Mouse (Mus musculus) MN1 (cell line): ENCODE measurements around the gene Cdc25b.
"Not testable (repeated sequence)": the region's sequence is repeated elsewhere in the genome, so short reads cannot be mapped to it uniquely, and the experiment has no call there.

Experiments
- DNase-seq: peaks from one replicate; pipeline ENCODE4 v3.0.0-alpha.2; 2016; ENCODE audit warnings: low spot score

Gene Cdc25b

DNA sequence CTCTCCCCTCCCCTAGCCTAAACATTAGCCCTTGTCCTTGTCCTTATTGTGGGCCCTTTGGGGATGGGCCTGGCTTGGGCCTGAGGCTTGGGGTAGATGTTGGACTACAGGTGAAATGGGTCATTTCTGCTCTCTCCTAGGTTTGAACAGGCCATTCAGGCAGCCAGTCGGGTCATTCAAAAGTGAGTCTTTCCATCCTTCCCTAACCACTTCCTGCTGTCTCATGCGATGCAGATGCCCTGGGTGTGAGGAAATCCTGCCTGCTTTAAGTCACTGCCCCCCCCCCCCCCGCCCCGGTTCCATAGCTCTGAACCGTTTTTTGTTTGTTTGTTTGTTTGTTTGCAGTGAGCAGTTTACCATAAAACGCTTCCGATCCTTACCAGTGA lies 4.2 kb downstream of the Cdc25b start:
- no peak for DNase-seq

DNA sequence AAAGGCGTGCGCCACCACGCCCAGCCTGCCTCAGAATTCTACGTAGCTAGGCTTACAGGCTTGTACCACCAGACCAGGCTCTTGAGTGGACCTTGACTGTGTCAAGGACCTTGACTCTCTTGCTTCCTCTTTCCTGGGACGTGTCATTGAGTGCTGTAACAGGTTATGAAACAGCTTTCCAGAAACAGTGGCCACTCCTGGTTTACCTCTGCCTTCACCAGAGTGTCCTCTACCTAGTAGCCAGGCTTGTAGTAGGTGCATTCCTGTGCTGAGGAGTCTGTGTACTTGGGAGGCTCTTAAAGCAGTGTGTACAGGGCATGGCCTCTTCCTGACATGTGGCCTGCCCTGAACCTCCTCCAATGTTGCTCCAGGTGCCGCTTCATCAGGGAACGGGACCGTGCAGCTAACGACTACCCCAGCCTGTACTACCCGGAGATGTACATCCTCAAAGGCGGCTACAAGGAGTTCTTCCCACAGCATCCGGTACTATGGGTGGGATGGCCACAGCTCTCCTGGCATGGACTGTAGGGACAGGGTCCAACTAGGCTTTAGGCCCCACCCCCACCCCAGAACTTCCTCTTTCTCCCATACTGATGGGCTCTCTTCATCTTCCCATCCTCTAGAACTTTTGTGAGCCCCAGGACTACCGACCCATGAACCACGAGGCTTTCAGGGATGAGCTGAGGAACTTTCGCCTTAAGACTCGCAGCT lies 10.0 kb downstream of the Cdc25b start:
- no peak for DNase-seq

DNA sequence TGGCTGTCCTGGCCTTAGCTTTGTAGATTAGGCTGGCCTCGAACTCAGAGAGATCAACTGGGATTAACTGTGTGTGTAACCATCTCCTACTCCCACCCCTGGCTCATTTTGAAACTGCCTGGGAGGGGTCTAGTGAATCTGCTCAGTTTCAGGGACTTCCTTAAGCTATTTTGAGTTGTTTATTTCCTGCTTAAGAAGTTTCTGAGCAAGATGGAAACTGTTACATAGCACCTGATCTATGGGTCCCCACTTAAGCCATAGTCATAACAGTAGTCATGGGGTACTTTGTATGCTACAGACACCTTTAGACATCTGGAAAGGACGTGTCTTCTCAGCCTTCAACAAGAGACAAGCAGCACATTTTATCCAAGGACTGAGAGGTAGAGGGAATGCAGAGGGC lies 14.0 kb downstream of the Cdc25b start:
- DNase-seq = no peak

DNA sequence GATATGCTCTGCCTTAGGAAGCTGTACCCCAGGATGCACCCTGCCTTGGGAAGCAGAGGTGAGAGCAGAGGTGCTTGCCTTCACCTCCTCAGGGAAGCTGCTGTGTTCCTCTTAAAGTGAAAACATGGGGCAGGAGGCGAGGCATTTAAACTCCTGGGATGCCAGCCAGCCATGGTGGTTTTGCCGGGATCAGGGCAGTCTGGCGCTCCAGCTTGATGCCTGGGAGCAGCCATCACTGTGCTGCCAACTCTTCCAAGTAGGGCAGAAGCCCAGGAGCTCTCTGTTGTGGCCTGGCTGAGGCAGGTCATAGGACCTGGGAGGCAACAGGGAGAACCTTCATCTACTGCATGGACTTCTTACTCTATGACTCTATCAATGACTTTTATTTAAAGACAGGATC lies 14.5 kb downstream of the Cdc25b start:
- DNase-seq = no peak

DNA sequence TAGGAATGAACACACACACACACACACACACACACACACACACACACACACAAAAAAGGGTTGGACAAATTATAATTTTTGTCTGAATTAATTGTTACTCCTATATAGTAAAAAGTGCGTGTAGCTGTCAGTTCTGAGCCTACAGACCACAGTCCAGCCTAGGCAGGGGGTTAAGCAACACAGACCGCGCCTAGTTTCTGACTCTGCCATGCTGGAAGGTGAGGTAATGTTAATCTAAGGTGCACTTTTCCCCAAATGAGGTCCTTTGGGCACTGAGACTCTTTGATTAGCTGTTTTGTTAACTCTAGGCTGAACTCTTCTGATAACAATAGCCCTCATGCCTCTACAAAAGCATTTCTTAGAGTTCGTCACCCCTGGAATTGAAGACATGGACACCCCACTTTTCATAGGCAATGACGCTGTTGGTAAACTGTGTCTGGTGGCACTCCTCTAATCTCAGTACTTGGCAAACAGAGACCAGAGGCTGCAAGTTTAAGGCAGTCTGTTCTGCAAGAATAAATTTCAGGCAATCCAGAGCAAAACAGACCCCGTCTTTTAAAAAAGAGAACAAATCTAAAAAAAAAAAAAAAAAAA lies 17.2 kb downstream of the Cdc25b start:
- DNase-seq = peak; percentile 19

DNA sequence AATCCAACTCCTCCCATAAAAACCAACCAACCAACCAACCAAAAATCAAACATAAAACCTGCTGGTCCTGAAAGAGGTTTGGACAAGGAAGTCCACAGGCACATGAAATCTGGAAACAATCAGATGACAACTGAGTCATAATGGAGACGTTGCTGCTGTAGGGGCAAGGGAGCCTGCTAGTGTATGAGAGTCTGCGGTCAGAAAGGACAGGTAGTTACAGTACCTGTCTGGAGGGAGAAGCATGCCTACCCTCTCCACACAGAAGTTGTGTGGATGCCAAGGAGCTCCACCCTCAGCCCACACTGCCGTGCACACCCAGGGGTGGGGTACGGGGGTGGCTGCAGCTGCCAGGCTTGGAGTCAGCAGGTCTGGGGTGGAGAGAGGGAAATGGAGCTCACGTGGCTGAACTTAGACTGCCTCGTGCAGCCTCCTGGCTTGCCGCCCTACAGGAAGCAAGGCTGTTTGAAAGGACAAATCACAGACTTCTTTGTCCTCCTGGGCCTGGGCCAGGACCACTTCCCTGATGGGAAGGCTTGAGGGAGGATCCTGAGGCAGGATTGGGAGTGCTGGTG lies 17.7 kb downstream of the Cdc25b start:
- DNase-seq = peak; percentile 90

DNA sequence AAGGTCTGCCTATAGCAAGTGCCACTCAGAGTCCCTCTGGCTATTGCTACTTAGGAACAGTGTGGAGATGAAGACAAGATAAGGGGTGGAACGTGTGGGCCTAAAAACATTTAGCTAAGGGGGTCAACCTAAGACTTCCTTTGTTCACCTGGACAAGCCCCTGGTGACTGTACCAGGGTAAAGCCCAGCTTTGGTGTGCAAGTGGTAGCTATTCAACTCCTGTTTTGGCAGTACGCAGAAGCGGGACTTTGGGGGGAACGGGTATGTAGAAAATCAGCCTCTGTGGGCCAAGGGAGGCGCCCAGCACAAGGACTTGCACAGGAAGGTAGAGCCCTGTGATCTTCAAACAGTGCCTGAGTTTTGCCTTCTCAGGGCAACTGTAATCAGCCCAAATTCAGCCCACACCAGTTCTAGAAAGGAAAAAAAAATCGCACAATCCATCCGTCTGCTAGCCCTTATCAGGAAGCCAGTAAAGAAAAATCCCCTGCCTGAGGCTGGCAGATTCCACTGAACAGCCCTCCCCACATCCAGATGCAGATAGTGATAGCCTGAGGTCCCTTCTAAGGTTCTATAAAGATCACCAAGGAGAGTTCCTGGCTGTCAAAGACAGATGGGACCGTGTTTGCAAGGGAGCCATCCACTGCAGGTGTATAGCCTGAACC lies 18.9 kb downstream of the Cdc25b start:
- DNase-seq = no peak

DNA sequence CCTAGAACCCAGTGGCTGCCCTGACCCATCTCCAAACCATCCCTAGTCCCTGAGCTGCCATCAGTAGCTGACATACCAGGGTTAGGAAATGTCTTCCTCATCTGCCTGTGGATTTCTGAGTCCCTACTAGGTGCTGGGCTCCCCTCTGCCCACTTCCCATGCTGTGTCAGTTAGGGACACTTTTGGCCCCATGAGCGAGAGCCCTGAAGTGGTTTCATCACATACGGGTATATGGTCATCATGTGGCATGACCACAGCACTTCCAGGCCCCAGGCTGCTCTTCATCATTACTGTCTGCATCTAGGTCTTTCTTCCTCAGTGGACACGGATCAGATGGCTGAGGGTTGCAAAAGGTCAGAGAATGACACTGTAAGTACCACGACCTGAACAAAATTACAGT lies 20.0 kb downstream of the Cdc25b start, which contains the start of gene Ap5s1:
Ap5s1 (plus strand) TSS at position 301 of the 400 bp plus-strand sequence.
- no peak for DNase-seq

DNA sequence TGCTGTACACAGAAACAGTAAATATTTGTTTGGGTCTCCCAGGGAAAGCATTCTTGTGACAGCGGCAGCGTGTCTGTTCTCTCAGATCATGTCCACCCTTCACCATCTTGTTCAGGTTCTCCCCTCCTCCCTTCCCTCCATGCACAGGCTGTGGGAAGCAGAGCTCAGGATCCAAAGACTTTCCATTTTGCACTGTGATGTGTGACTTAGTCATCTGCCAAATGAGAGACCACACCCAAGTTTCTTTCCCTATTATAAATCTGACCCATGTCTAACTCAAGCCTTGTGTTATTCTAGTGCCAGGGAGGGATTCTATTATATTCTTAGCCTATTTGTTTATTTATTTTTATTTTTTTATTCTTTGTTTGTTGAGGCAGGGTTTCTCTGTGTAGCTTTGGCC lies 21.6 kb downstream of the Cdc25b start:
- no peak for DNase-seq

DNA sequence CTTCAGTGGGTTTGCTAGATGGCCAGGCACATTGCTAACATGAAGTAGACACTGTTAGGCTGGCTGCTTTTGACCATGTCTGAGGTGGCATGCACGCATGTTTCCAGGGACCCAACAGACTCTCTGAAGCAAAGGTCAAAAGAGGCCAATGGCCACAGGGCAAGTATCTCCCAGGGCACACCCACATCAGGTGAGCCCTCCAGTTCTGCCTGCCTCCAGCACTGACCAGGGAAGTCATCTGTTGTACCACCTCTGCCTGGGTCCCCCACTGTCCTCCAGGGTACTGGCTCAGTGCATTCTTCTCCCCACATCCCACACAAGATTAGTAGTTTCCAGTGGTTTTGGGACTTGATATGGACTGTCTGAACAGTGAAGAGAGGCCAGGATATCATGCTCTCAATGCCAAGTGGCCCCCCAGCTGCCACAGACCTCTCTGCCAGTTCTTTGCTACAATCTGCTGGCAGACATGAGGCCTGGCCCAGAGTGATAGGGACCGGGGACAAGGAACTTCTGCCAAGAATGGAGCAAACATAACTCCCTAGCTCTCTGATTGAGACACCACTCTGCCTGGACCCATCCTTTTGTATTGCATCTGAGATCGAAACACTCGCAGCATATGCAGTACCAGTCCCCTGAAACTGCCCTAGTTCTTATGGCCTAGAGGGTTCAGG lies 22.5 kb downstream of the Cdc25b start:
- DNase-seq = no peak

DNA sequence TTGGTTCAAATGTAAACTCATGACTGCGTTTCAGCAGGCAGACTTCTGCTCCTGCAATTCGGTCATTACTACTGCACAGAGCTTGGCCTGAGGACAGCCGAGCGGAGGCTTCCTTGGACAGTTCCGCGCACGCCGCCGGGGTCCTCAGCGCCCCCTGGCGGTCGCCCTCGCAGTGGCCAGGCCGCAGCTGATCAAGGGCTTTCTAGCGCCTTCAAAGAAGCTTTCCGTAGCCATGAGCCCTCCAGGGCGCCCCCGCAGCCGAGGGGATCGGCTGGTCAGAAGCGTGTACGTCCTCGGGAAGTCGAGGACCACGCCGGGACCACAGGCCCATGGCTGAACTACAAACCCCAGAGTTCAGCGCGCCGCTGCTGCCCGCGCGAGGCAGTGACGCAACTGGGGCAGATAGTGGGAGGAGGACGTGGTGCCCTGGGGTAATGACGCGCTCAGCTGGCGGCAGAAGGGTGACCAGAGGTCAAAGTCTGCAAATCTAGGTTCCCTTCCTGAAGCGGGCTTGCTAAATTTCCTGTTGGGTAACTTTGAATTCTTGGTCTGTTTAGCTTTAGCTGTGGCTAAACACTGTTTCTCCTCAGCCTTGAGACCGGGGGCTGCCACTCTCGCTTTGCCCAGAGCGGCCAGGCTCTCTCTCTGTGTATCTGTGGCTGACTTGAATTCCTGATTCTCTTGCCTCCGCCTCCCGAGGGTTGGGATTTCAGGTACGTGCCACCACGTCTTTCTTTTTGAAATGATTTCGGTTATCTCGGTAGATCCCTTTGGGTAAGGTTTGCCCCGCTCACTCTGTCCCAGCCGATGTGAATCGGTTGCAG lies 23.4 kb downstream of the Cdc25b start:
- peak; percentile 94 for DNase-seq

DNA sequence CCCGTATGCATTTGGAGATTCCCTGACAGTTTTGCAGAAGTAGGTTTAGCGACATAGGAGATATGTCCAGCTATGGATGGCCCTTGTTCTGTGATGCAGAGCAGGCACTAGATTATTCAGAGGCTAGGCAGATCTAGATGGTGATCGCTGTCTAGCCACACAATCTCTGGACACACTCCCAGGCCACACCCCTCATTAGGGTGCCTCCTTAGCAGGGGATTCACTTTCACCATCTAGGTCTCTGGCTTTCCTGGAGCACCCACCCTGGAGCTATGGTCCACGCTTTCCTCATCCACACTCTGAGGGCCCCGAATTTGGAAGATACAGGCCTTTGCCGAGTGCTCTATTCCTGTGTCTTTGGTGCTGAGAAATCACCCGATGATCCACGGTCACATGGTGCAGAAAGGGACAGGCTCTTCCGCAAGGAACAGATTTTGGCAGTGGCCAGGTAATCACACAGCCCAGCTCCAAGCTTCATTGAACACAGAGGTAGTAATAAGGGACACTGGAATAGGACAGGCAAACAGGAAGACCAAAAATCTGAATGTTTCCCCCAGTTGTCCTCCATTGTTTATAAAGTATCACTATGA lies 24.4 kb downstream of the Cdc25b start:
- DNase-seq = peak; percentile 13

DNA sequence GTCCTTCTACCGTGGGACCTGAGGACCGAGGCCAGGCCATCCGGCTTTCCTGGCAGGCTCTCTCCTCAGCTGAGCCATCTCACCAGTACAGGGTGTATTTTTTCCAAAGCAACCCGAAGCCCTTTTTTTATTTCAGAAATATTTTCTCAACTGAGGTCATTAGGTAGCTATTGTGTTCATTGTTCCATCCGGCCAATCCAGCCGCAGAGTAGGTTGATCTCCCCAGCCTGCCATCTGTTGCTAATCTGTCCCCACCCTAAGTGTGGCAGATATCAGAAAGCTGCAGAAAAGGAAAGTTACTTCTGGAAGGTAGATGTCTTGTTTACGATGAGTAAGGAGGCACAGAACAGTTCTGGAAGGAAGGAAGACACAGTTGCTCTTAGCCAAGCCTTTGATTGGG lies 27.0 kb downstream of the Cdc25b start:
- DNase-seq = no peak

DNA sequence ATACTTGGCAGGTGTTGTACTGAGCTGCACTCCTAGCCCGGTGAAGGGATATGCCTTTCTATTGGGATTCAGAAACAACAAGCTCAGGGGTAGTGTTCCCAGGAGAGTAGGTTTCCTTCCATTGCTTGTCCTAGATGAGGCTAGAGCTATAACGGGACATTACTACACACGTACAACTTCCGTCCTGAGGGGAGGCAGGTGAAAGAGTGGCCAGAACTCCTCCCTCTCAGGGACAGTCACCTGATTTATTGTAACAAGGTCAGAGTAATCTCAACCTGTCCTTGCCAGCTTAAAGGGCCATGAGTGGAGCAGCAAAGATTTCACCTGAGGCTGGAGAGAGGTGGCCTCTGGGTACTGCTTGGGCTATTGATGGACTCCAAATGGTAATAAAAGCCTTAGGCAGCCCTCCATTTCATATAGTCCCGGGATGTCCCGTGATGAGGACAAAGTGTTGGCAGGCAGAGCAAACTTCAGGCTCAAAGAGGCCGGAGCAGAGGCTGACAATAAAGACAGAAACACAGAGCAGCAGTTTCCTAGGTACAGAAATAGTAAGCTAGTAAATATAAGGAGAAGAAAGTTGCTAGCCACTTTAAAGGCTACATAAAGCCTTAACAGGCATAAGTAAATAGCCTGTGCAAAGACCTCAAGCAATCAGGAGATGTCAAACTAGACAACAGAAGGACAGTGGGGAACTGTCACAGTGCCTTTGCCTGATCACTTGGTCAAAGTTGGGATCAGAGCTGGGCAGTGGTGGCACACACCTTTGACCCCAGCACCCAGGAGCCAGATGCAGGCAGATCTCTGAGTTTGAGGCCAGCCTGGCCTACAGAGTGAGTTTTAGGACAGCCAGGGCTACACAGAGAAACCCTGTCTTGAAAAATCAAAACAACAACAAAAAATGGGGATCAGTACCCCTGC lies 29.5 kb downstream of the Cdc25b start:
- DNase-seq = no peak

DNA sequence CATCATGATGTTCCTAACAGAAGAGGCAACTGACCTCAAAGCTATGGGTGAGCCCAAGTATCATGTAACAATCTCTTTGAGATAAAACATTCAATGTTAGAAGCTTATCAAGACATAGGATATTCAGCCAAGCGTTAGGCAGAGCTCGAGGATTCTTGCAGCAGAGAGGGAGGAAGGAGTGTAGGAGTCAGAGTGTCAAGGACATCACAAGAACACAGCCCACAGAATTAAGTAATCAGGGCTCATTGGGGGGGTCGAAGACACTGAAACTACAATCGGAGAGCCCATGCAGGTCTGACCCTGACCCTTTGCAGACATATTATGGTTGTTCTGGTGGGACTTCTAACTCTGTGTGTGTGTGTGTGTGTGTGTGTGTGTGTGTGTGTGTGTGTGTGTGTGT lies 33.3 kb downstream of the Cdc25b start:
- no peak for DNase-seq

DNA sequence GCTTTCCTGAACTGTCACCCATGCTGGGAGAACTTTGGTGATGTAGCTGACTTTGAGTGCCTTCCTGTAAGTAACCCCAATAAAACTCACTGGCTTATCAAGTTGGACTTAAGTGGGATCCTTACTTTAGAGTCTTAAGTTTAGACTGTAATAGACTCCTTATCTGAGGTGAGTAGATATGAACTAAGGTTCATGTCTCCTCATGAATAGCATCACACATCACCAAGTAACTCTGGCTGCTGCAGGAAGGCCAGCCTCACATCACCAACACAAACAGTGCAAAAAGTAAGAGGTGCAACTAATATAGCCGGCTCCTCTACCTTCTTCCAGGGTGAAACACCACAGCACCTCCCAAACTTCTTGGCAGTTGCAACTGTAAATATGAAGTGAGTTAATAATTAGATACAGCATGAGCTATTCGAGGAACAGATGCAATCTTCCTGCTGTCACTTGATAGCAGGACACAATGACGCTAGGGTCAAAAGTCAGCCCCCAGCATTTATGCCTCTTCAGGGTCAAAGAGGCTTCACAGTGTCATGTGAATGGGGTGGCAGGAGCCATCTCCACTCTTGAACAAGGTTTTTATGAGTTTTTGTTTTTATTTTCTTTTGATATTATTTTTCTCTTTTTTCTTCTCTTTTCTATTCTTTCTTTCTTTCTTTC lies 35.2 kb downstream of the Cdc25b start:
- DNase-seq = no peak

DNA sequence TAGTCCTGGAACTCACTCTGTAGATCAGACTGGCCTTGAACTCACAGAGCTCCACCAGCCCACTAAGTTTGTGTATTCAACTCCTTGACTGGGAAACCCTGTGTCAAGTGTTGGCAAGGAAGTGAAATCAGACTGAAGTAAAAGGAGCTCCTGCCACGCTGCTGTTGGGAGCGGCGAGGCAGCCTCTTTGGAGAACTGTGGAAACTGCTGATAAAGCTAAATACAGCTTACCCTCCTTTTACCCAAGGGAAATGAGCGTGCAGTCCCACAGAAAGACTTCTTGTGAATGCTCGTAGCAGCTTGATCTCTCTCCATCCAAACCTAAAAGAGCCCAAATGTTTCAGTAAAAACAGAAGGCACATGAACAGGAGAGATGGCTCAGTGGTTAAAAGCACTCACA lies 35.8 kb downstream of the Cdc25b start:
- DNase-seq = no peak

DNA sequence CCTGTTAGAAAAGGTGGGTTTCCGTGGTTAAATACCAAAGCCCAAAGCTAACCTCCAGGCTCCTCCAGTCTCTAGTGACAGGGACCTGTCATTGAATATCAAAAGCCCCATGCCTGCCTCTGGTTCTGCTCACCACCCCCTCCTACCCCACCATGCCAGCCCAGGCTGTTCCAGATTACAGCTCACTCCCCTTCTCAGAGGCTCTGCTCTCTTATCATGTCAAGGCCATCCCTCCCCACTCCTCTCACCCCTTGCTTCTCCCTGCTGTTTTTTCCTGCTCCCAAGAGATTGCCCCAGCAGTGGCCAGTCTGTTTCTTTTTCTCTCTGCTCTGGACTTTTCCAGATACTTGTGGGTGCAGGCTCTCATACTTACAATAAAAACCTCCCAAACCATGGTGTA lies 36.8 kb downstream of the Cdc25b start:
- no peak for DNase-seq

DNA sequence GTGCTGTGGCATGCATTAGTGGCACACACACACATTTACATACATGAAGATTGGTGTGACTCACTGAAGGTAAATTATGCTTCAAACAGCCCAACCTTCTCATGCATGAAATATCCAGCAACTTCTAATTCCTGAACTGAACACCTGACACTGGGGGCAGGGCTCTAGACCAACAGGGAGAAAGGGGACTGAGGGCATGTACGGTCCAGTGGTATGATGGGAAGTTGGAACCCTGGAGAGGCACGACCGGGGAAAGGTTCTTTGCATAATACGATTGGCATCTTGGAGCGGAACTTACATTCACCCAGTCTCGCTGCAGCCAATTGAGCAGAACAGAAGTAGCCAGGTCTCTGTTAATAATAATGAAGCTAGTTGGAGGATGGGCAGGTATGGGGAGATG lies 38.4 kb downstream of the Cdc25b start:
- DNase-seq = no peak

DNA sequence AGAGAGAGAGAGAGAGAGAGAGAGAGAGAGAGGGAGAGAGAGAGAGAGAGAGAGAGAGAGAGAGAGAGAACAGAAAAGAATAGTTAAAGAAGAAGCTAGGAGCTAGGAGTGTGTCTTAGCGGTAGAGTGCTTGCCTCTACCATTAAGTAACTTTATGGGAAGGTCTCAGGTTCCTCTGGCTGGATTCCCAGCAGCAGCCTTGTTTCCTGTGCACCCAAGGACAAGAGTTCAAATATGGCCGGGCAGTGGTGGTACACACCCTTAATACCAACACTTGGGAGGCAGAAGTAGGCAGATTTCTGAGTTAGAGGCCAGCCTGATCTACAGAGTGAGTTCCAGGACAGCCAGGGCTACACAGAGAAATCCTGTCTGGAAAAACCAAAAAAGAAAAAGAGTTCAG lies 39.9 kb downstream of the Cdc25b start:
- not testable (repeated sequence) for DNase-seq
